Mouse (Mus musculus) midbrain, embryonic 11.5 days (tissue): ENCODE results near the gene Cct5. TPM values are rescaled to one million over a fixed set of nuclear protein-coding genes. Genes with fewer than 3 reads are reported as not detected.
A peak's percentile ranks its signal among the peaks of the same experiment; 100 is the strongest.

Source experiments
- ATAC-seq: fragments of 200-750 bp; cut with Nextera tagmentation; 2 replicates; pipeline ENCODE4 v1.8.0; 2017; ENCODE audit warnings: moderate TSS enrichment, moderate library complexity; ENCODE audit not compliant: low FRiP score
- DNase-seq: peaks from one replicate; pipeline ENCODE4 v3.0.0; 2015; ENCODE audit warnings: low spot score; ENCODE audit errors: missing footprints
- H3K27ac ChIP-seq: fragments of 300-500 bp; sonication (generic); 2 replicates; pipeline ENCODE4 v1.5.1; 2014; ENCODE audit warnings: low read depth, low read length
- H3K27me3 ChIP-seq: fragments of 300-500 bp; sonication (generic); 2 replicates; pipeline ENCODE4 v1.6.1; 2014; ENCODE audit warnings: mild to moderate bottlenecking, low read length, moderate library complexity, mixed read lengths; ENCODE audit not compliant: control insufficient read depth, insufficient read depth
- H3K36me3 ChIP-seq: fragments of 300-500 bp; sonication (generic); 2 replicates; pipeline ENCODE4 v1.6.1; 2014; ENCODE audit warnings: mild to moderate bottlenecking, low read length, moderate library complexity, mixed read lengths; ENCODE audit not compliant: control insufficient read depth, insufficient read depth
- H3K4me1 ChIP-seq: fragments of 300-500 bp; sonication (generic); 2 replicates; pipeline ENCODE4 v1.6.1; 2014; ENCODE audit warnings: low read length; ENCODE audit not compliant: control insufficient read depth, insufficient read depth
- H3K4me2 ChIP-seq: fragments of 300-500 bp; sonication (generic); 2 replicates; pipeline ENCODE4 v1.6.1; 2014; ENCODE audit warnings: mild to moderate bottlenecking, moderate library complexity
- H3K4me3 ChIP-seq: fragments of 300-500 bp; sonication (generic); 2 replicates; pipeline ENCODE4 v1.5.1; 2014; ENCODE audit warnings: low read depth, low read length
- H3K9ac ChIP-seq: fragments of 300-500 bp; sonication (generic); 2 replicates; pipeline ENCODE4 v1.6.1; 2014; ENCODE audit warnings: low read length
- H3K9me3 ChIP-seq: fragments of 300-500 bp; sonication (generic); 2 replicates; pipeline ENCODE4 v1.6.1; 2016; ENCODE audit warnings: low read length; ENCODE audit not compliant: control insufficient read depth
- WGBS: fragments of 180-500 bp; shearing (Covaris S2); extraction: QIAGEN DNeasy Blood & Tissue Kit; methylation state at CpG from one replicate; pipeline ENCODE4 v1.1.7; 2014; 5-methylcytosine and 5-hydroxymethylcytosine counted together
- polyA plus RNA-seq: library from polyadenylated mRNA; unstranded; fragments of >200 nt; fragmentation: Nextera tagmentation; extraction: Ambion mirVana; gene quantifications from 2 replicates; pipeline ENCODE4 v1.2.1, GENCODE M21; 2014

Gene Cct5
- polyA plus RNA-seq, 1 experiment from 2014 or later: 728 TPM

GRCm38 (mm10) chr15:31606821-31607220 is 5.2 kb upstream of the Cct5 start:
- WGBS: 77% methylated on average over 6 of the region's 6 CpGs
- H3K9me3 ChIP-seq: no peaks in the 10 kb centered on the region
- no peak overlapping the region for H3K9ac ChIP-seq
- ATAC-seq (no peak), DNase-seq (no peak)
- no peaks in the 10 kb centered on the region for H3K27me3 ChIP-seq
- H3K4me2 ChIP-seq: no peak overlapping the region
- H3K27ac ChIP-seq: no peak overlapping the region
- peaks cover 2% of the 10 kb centered on the region; the same call in 1 of the 2 replicates for H3K36me3 ChIP-seq
- H3K4me3 ChIP-seq: no peak overlapping the region
- H3K4me1 ChIP-seq: no peaks in the 10 kb centered on the region

GRCm38 (mm10) chr15:31603113-31603512 is 1.5 kb upstream of the Cct5 start:
- Histone ChIP-seq H3K4me2 (peak overlapping the region; percentile 60; the same call in 1 of the 2 replicates), H3K9ac (no peak overlapping the region), H3K36me3 (no peaks in the 10 kb centered on the region), H3K4me1 (peaks cover 13% of the 10 kb centered on the region), H3K27ac (no peak overlapping the region), H3K4me3 (no peak overlapping the region), H3K27me3 (no peaks in the 10 kb centered on the region), H3K9me3 (no peaks in the 10 kb centered on the region)
- ATAC-seq: no peak
- 86% methylated on average over 13 of the region's 13 CpGs for WGBS
- DNase-seq: no peak

- Histone ChIP-seq H3K27ac (peak overlapping the region; percentile 63; the same call in 1 of the 2 replicates), H3K9me3 (no peaks in the 10 kb centered on the region), H3K4me3 (peak overlapping the region; percentile 93), H3K36me3 (peaks cover 4% of the 10 kb centered on the region), H3K4me1 (peaks cover 13% of the 10 kb centered on the region), H3K9ac (peak overlapping the region; percentile 99), H3K27me3 (no peaks in the 10 kb centered on the region), H3K4me2 (peak overlapping the region; percentile 60)
- 13% methylated on average over 15 of the region's 15 CpGs for WGBS
- peak; percentile 59 for ATAC-seq
- peak; percentile 89 for DNase-seq
These were observed 822 bp upstream of the Cct5 start for GRCm38 (mm10) chr15:31602426-31602825.

- H3K9me3 ChIP-seq: no peaks in the 10 kb centered on the region
- peak overlapping the region; percentile 75 for H3K4me2 ChIP-seq
- peak overlapping the region; percentile 51 for H3K27ac ChIP-seq
- peak overlapping the region; percentile 93 for H3K4me3 ChIP-seq
- under 1% methylated on average over 33 of the region's 33 CpGs for WGBS
- no peaks in the 10 kb centered on the region for H3K27me3 ChIP-seq
- H3K4me1 ChIP-seq: peaks cover 13% of the 10 kb centered on the region
- ATAC-seq (peak; percentile 73), DNase-seq (no peak)
- H3K9ac ChIP-seq: peak overlapping the region; percentile 99
- peaks cover 6% of the 10 kb centered on the region for H3K36me3 ChIP-seq
These were observed 342 bp downstream of the Cct5 start for GRCm38 (mm10) chr15:31601279-31601645.

- no peak overlapping the region for H3K4me3 ChIP-seq
- H3K4me2 ChIP-seq: peak overlapping the region; percentile 75
- H3K36me3 ChIP-seq: peaks cover 14% of the 10 kb centered on the region
- DNase-seq (no peak), ATAC-seq (no peak)
- WGBS: 81% methylated on average over 4 of the region's 4 CpGs
- H3K4me1 ChIP-seq: peaks cover 13% of the 10 kb centered on the region
- H3K27ac ChIP-seq: no peak overlapping the region
- no peaks in the 10 kb centered on the region for H3K27me3 ChIP-seq
- H3K9ac ChIP-seq: no peak overlapping the region
- no peaks in the 10 kb centered on the region for H3K9me3 ChIP-seq
These were observed 1.8 kb downstream of the Cct5 start for GRCm38 (mm10) chr15:31599834-31600233.

- Histone ChIP-seq H3K9ac (no peak overlapping the region), H3K4me1 (peaks cover 13% of the 10 kb centered on the region), H3K27ac (no peak overlapping the region), H3K9me3 (no peaks in the 10 kb centered on the region), H3K4me2 (no peak overlapping the region), H3K27me3 (no peaks in the 10 kb centered on the region), H3K36me3 (peaks cover 48% of the 10 kb centered on the region), H3K4me3 (no peak overlapping the region)
- DNase-seq (peak; percentile 23), ATAC-seq (no peak)
- 97% methylated on average over 7 of the region's 7 CpGs for WGBS
These were observed 6.0 kb downstream of the Cct5 start for GRCm38 (mm10) chr15:31595651-31596050.

- Histone ChIP-seq H3K4me3 (no peak overlapping the region), H3K9me3 (no peaks in the 10 kb centered on the region), H3K36me3 (peaks cover 50% of the 10 kb centered on the region), H3K4me1 (peaks cover 4% of the 10 kb centered on the region; the same call in 1 of the 2 replicates), H3K9ac (no peak overlapping the region), H3K27ac (no peak overlapping the region), H3K4me2 (no peak overlapping the region), H3K27me3 (no peaks in the 10 kb centered on the region)
- 95% methylated on average over 14 of the region's 14 CpGs for WGBS
- ATAC-seq (no peak), DNase-seq (peak; percentile 26)
These were observed 7.3 kb downstream of the Cct5 start for GRCm38 (mm10) chr15:31594260-31594659.

GRCm38 (mm10) chr15:31592531-31592930 is 9.1 kb downstream of the Cct5 start:
- Histone ChIP-seq H3K4me3 (no peak overlapping the region), H3K27ac (no peak overlapping the region), H3K4me1 (no peaks in the 10 kb centered on the region), H3K9ac (no peak overlapping the region), H3K27me3 (no peaks in the 10 kb centered on the region), H3K36me3 (peaks cover 50% of the 10 kb centered on the region), H3K4me2 (no peak overlapping the region), H3K9me3 (no peaks in the 10 kb centered on the region)
- ATAC-seq (no peak), DNase-seq (peak; percentile 65)
- WGBS: 90% methylated on average over 8 of the region's 8 CpGs

GRCm38 (mm10) chr15:31590176-31590575 is 11.4 kb downstream of the Cct5 start:
- H3K9ac ChIP-seq: no peak overlapping the region
- H3K27ac ChIP-seq: no peak overlapping the region
- H3K4me1 ChIP-seq: no peaks in the 10 kb centered on the region
- no peak overlapping the region for H3K4me2 ChIP-seq
- H3K27me3 ChIP-seq: no peaks in the 10 kb centered on the region
- DNase-seq: peak; percentile 81
- no peak overlapping the region for H3K4me3 ChIP-seq
- peaks cover 42% of the 10 kb centered on the region for H3K36me3 ChIP-seq
- 90% methylated on average over 5 of the region's 5 CpGs for whole genome bisulfite sequencing
- no peak for ATAC-seq
- no peaks in the 10 kb centered on the region for H3K9me3 ChIP-seq
